Mouse (Mus musculus) splenic B cell, adult 2 months (primary cell): ENCODE measurements around the gene Pramel5.
"Not testable (repeated sequence)": the region's sequence is repeated elsewhere in the genome, so short reads cannot be mapped to it uniquely, and the experiment has no call there.

Experiments used
- DNase-seq: peaks from one replicate; pipeline ENCODE4 v3.0.0-alpha.2; 2011; ENCODE audit warnings: low read depth, low spot score
- H3K27me3 ChIP-seq: 2 replicates; pipeline ENCODE4 v1.6.1; 2012; ENCODE audit warnings: mild to moderate bottlenecking, low read length, moderate library complexity, mixed read lengths; ENCODE audit not compliant: control insufficient read depth, poor library complexity, insufficient read depth, severe bottlenecking
- H3K36me3 ChIP-seq: 2 replicates; pipeline ENCODE4 v1.6.1; 2012; ENCODE audit warnings: mild to moderate bottlenecking, low read length, moderate library complexity, mixed read lengths; ENCODE audit not compliant: control insufficient read depth, poor library complexity, insufficient read depth, severe bottlenecking

Gene Pramel5

GRCm38 (mm10) chr4:144280388-144280787 lies at the start of gene Pramel5:
TSS of gene Pramel5 (minus strand) at chr4:144280488.
- not testable (repeated sequence) for DNase-seq, H3K27me3 ChIP-seq, H3K36me3 ChIP-seq

GRCm38 (mm10) chr4:144329949-144330348 lies 49.7 kb upstream of the Pramel5 start, which contains the start of gene Gm13128:
TSS of gene Gm13128 (plus strand) at chr4:144330249.
- H3K27me3 ChIP-seq = not testable (repeated sequence)

GRCm38 (mm10) chr4:144312666-144313460 lies 32.6 kb upstream of the Pramel5 start:
- DNase-seq, H3K36me3 ChIP-seq, H3K27me3 ChIP-seq: not testable (repeated sequence)

More at GRCm38 (mm10) chr4:144329949-144330348, 49.7 kb upstream of the Pramel5 start, which contains the start of gene Gm13128:
- H3K36me3 ChIP-seq, DNase-seq: not testable (repeated sequence)

GRCm38 (mm10) chr4:144299414-144299813 lies 19.1 kb upstream of the Pramel5 start:
- H3K36me3 ChIP-seq, DNase-seq, H3K27me3 ChIP-seq: not testable (repeated sequence)

GRCm38 (mm10) chr4:144254768-144255167 lies 25.5 kb downstream of the Pramel5 start:
- H3K27me3 ChIP-seq, DNase-seq, H3K36me3 ChIP-seq: not testable (repeated sequence)
